Mouse (Mus musculus) cerebellum, adult 9-11 months (tissue): ENCODE data around the gene Gm525.
"Not testable (repeated sequence)": the region's sequence is repeated elsewhere in the genome, so short reads cannot be mapped to it uniquely, and the experiment has no call there.

ENCODE experiments used
- DNase-seq: peaks from one replicate; pipeline ENCODE4 v3.0.0; 2022

Gene Gm525

DNA sequence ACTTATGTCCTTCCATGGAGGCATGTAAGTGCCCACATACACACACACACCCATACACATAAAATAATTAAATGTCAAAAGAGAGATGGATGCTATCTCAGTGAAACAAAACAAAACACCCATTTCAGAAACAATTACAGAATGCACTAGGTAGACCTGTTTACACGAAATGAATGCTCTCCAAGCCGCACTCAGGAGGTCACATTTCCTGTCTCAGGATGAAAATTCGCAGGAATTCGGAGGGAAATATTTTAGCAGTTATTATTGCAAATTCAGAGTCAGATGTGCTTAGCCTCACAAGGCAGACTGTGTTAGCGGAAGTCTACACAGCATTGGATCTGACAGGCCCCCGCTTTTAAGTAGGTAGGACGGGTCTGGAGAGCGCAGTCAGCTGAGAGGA, at the start of gene Gm525:
Gene Gm525, plus strand, starts transcription at position 301 of the 400 bp plus-strand sequence.
- DNase-seq, result no peak

DNA sequence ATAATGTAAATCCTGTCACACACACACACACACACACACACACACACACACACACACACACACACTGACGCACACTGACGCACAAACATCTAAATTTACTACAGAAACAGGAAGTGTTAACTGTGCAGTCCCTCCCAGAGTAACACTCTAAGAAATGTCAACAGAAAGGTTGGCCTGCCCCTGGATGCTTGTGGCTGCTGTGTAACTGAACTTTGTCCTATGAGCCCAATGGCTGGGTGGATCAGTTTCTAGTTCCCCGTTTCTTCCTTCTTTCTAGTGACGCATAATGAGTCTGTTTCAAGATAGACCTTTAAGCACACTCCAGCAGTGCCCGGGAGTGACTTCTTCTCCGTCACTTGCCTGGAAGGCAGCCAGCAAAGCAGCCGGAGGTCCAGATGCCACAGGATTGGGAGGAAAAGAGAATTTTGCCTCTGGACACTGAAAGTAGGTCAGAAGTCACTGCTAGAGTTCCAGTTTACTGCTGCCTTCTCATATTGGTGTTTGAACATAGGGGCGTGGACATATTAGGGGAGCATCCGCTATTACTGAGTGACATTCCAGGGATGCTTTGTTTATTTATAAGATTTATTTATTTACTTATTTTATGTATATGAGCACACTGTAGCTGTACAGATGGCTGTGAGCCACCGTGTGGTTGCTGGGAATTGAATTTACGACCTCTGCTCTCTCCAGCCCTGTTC, 49.3 kb upstream of the Gm525 start:
- peak; percentile 35 for DNase-seq

DNA sequence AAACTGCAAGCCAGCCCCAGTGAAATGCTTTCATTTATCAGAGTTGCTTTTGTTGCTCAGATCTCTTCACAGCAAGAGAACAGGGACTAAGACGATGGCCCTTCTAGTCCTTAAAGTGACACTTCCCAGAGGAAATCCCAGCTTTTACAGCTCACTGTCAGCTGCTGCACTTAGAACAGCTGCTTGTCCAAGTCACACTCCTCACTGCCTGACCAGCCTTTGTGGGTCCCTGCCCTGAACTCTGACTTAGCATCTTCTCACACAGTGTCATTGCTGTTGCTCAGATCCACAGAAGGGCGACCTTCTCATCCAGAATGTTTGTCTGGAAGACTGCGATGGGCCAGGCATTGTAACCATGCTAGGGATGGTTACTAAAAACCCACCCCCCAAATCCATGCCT, 48.0 kb upstream of the Gm525 start:
- no peak for DNase-seq

DNA sequence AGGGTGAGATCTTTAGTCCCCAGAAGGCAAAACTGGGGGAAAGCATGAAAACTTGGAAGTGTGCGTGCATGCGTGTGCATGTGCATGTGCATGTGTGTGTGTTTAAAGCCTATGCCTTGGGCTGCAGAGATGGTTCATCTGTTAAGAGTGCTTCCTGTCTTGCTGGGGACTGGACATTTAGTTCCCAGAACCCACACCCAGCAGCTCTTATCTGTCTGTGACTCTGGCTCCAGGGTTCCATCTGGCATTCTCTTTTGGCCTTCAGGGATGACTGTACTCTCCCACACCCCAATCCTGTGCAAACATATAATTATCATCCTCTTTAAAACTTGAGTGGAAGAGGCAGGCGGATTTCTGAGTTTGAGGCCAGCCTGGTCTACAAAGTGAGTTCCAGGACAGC, 47.5 kb upstream of the Gm525 start:
- DNase-seq, result no peak

DNA sequence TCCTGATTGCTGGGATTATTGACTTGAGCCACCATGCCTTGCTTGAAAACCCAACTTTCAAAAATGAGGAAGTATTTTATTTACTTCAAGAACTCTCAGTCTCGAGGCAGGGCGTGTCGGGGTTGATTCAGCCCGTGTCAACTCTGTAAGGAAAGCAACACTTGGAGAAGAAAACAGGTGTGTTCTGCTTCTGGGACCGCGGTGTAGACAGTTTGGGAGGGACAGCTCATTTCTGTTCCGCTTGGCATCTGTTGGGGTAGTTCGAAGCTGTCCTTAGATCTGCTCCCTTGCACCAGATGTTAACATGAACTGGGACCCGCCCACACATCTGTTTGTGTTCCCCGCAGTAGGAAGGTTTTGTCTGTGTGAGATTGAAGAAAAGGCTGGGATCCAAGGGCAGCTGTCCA, 45.7 kb upstream of the Gm525 start:
- DNase-seq, result no peak

DNA sequence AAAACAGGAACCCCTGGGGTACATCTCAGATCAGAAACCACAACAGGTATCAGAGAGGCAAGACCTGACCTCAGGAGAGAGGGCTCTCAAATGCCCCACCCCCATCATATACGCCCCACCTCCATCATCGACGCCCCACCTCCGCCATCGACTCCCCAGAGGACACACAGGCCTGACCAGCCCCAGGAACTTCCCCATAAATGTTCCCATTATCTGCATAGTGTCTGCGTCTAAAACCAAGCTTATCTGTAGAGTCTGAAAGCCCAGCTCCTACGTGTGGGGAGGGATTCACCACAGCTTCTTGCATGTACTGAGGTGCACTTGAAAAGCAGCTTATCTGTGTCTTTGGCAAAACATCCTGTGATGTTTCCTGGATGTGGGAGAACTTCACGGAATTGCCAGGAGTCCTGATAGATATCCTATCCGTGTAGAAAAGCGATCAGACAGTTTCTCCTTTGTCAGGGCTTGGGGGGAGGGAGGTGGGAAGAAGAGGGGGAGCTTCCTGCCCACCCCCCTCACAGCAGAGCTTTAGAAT, 44.7 kb upstream of the Gm525 start:
- DNase-seq, result no peak

DNA sequence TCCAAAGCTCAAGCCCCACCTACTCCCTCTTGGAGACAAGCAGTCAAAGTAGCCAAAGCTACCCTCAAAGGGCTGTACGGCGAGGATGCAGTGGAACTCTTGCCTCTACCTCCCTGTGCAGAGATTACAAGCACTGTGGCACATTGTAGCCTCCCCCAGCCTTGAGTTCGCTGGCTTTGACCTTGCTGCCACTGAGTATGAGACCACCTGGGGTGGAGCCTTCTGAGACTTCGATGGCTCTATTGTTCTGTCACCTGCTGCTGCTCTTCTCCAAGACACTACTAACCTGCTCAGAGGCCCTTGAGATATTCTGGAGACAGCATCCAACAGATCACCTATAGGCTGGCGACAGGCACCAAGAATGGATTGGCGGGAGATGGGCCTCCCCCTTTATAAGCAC, 43.1 kb upstream of the Gm525 start:
- no peak for DNase-seq

DNA sequence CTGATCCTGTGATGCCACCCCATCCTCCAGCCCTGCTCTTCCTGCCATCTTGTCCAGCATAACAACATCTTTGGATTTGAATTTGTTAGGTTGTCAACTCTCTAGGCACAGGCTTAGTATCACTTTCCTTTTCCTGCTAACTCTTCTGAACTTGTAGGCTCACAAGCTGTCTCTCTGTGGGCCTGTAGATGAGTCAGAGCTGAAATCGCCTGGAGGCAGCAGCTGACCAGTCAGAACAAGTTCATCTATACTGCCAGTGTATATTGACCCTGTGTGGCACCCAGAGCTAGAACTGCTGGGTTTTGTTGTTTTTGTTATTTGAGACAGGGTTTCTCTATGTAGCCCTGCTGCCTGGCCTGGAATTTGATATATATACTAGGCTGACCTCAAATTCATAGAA, 42.5 kb upstream of the Gm525 start:
- DNase-seq, result no peak

DNA sequence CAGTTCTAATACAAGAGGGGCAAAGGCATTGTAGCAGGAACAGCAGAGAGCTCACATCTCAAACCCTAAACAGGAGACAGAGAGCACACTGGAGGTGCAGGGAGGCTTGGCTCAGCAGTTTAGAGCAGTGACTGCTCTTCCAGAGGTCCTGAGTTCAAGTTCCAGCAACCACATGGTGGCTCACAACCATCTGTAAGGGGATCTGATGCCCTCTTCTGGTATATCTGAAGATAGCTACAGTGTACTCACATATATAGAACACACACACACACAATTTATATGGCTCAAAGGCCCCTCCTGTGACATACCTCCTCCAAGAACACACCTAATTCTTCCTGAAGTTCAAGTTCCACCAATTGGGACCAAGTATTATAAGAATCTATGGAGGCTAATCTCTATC, 39.0 kb upstream of the Gm525 start:
- DNase-seq, result no peak

DNA sequence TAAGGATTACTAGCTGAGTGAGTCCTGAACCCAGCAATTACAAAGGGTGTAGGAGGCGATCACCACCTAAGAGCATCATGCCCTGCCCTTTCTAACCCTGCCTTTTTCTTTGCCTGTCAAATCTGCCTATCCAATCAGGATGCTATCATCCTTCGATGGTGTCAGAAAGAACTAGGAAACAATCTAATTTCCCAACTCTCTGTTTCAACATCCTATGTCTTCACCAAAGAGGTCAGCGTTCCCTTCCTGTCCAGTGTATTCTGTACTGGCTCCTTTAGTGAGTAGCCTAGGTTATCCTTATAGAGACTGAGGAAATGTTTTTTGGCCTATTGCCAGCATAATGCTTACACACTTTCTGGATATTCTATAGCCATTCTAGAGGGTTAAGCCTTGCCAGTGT, 38.1 kb upstream of the Gm525 start:
- no peak for DNase-seq

DNA sequence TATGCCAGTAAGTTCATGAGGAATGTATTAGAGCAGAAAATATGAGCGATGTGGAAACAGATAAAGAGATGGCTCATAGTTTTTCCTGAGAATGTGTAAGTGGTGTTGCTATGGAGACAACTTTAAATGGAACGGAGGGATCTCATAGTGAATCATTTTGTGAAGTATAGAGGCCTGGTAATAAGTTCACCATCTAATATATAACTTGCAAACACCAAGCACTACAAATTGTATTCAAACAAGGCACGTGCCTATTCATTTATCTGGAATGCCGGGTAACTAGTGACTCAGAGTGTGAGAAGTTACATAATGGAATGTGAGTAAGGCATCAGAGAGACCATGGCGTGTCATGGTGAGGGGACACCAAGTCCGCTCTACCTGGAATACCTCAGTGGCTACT, 35.1 kb upstream of the Gm525 start:
- DNase-seq, result no peak

DNA sequence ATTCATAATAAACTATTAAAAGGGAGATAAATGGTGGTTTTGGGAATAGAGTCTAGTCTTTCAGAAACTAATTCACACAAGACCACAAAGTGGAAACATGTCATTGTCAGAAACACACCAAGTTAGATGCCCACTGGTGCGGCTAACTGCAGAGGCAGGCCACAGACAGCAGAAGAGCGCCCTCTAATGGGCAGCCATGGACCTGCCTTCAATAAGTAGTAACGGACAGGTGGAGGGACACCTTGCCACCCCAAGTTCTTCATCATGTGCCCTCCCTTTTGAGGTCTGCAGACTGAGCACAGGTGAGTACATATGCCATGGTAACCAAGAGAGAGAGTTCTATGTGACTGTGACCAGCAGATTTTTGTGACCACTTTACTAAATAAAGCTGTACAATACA, 34.3 kb upstream of the Gm525 start:
- DNase-seq, result peak; percentile 27

DNA sequence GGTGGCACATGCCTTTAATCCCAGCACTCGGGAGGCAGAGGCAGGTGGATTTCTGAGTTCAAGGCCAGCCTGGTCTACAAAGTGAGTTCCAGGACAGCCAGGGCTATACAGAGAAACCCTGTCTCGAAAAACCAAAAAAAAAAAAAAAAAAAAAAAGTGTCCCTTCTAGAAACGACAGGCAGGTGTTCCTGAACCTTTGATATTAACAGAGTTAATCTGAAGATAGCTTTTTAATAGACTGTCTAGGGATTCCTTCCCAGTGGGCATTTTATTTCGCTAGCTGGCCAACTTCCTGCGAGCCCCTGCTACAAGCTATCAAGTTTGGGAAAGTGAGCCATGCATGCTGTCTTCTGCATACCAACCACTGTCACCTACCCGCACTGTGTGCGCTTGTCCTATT, 32.6 kb upstream of the Gm525 start:
- not testable (repeated sequence) for DNase-seq

DNA sequence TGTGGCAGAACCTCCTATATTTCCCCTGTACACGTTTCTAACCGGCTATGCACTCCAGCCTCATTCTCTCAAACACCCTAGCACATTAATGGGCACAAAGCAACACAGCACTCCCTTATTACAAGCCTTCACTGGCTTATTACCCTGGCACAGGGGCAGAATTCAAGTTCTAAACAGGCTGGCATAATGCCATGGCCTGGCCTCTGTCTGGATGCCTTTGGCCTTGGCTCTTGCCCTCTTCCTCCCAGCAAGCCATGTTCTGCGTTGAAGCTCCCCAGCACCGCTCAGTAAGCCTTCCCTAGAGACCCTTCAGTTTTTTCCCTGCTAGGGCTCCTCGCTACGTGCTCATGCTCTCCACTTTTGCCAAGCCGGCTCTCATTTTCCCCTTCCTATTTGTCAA, 30.6 kb upstream of the Gm525 start:
- no peak for DNase-seq

DNA sequence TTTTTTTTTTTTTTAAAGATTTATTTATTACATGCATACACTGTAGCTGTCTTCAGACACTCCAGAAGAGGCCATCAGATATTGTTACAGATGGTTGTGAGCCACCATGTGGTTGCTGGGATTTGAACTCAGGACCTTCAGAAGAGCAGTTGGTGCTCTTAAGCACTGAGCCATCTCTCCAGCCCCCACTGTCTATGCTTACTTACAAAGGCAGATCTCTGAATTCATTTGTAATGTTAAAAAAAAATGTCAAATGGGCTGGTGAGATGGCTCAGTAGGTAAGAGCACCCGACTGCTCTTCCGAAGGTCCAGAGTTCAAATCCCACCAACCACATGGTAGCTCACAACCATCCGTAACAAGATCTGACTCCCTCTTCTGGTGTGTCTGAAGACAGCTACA, 28.1 kb upstream of the Gm525 start:
- DNase-seq, result not testable (repeated sequence)

DNA sequence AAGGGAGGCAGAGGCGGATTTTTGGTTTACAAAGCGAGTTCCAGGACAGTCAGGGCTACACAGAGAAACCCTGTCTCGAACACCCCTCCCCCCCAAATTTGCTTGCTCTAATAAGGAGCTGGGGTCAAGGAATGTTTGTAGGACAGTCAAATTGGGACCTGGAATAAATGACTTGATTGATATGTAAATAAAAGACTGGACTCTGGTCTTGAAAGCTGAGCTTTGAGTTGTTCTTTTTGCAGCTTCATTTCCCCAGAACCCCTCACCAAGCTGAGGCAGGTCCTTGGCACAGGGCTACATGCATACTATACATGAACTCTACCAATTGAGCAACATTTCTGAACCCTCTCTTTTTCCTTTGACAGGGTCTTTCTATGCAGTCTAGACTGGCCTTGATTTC, 27.6 kb upstream of the Gm525 start:
- no peak for DNase-seq

DNA sequence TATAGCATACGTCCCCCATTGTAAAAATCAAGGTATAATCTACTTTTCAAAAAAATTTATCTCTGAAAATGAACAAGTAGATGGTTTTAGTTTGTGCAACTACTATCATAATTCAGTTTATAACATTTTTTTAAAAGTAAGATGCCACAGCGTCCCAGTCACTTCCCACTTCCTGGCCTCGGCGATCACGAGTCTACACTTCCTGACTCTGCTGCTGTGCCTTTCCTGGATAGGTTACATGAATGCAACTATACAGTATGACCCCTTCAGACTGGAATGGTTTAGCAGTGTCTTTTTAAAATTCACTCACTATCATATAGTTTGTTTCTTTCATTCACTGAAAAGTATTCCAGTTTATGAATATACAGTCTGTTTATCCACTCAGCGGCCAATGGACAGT, 21.9 kb upstream of the Gm525 start:
- DNase-seq, result no peak

DNA sequence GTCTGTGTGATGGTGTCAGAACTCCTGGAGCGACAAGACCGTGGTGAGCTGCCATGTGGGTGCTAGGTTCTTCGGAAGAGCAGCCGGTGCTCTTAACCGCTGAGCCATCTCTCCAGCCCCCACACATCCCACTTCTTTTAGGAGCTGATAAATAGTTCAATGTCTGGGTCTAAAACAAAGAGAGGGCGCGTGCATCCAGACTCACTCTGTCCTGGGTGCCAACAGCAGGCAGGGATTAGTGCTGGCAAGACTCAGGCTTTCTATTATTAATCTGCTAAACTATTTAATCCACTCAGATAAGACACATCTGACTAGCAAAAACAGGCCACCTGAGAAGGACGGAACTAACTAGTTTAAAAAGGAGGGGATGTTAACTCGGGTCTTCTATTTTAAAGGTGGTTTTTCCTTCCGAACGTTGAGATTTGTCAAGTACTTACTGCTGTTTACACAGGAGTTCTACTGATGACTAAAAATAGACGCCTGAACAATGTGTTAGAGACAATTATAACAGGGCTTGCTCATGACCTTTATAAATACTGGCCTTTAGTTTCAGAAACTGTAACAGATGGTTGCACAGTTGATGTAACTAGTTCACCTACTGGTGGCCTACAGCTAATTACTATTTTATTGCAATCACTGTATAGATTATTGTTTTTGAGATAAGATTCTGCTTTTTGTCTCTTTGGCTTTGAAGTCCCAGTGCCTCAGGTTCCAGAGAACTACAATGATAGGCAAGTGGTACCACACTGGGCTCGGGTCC, 17.5 kb upstream of the Gm525 start:
- no peak for DNase-seq

DNA sequence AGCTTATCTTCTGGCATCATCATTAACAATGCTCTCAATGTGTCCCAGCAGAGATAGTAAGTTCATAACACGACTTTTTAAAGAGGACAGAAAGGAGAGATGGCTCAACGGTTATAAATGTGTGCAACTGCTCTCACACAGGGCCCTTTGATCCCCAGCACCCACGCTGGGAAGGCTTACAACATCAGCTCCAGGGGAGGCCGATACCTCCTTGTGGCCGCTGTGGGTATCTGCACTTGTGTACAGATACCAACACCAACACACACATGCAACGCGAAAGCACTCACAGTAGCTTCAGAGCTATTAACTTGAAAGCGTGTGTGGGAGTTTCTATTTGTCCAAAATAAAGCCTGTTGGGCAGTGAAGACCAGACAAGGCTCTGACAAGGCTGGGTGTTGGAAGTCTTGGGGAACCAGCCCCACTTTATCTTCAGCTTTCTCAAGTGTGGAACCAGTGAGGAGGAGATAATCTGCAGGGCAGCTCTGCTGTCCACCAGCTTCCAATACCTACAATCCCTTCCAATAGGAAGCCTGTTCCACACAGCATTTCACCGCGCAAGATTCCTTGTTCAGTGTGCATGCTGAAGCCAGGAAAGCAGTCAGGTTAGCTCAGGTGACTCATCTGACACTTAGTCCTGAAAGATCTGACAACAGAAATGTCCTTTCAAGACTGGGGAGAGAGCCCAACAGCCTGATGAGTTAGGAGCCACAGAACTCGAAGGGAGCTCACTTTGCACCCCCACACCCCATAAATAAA, 14.9 kb upstream of the Gm525 start:
- no peak for DNase-seq

DNA sequence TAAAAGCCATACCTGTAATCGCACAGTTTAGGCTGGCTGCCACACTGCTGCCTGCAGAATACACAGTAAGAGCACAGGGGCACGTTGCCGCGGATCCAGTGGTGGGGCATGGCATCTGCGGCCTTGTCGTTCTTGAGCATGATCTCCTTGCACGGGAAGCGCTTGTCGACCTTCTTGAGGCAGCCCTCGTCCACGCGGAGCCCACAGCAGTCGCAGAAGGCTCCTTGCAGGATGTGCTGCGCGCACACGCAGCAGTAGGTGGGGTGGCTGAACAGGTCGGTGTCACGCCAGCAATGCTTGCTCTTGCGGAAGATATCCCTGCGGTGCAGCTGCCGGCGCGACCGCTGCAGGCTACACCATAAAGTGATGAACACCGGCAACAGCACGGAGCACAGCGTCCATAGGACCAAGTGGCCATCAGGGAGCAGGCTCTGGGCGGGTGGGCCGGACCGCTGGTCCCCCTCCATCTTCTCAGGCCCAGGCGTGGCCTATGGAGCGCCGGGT, 13.7 kb upstream of the Gm525 start:
- DNase-seq, result no peak

DNA sequence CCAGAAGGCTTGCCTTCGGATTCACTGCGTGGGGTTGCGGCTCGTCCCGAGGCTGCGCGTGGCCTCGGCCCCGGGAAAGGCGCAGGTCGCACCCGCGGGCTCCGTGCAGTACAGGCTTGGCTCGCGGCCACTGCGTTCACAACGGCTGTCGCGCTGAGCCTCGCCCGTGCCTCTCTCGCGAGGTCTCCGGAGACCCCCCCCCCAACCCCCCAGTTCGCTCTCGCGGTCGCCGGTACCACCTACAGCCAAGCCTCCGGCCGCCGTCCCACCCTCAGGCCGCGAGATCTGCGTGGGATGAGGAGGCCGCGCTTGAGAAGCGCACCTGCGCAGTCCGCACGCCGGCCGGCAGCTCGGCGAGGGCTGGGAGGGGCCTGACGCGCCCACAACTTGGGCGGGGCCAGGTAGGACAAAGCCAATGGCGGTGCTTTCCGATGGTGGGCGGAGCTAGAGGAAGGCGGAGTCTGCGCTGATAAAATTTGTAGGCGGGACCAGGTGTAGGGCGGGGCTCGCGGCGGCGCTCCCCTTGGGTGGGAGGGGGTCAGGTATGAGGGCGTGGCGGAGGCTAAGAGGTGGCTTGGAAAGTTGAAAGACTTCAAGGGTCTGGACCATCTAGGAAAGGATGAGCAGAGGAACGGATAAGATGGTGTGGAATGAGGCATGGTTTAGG, 13.1 kb upstream of the Gm525 start:
- DNase-seq, result peak; percentile 97

DNA sequence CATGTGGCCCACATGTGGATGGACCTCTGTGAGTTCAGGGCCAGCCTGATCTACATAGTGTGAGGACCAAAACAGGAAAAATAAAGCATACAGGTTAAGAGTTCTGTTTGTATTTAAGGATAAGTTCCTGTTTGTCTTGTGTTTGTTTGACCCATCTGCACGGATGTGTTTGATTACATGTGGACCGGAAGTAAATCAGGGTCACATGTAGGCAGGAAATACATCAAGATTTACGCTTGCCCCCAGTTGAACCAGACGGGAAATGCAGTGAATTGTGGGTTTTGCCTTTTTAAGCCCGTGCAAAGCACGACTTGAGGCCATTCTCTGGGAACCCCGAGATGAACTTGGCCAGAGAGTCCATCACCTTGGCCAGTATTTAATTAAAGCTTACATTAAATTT, 12.3 kb upstream of the Gm525 start:
- DNase-seq, result no peak

DNA sequence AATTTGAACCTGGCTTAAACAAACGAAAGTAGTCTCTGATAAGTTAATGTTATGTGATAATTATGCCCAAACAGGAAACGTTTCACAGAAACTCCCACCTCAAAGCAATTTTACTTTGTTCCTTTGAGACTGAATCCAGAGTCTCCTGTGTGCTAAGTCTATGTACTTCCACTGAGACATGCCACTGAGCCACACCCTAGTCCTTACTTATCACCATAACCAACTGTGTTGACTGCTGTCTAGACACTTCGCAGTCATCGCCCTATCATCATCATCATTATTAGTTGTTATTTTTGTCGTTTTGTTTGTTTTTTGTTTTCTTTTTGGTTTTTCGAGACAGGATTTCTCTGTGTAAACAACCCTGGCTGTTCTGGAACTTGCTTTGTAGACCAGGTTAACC, 9.3 kb upstream of the Gm525 start:
- no peak for DNase-seq
